Mouse (Mus musculus) adrenal gland, adult 18-20 months (tissue): ENCODE measurements around the gene Mapk8ip1. TPM values are rescaled to one million over a fixed set of nuclear protein-coding genes. Genes with fewer than 3 reads are reported as not detected.

Source experiments
- DNase-seq, 2 experiments: peaks; one replicate each; pipeline ENCODE4 v3.0.0; 2021 to 2022; ENCODE audit warnings: low spot score in 2 of 2
- long read RNA-seq, 2 experiments: library from polyadenylated mRNA; stranded (forward); transcript quantifications; one replicate each; pipeline ENCODE4 v2.0.0; 2021
- total RNA-seq, 2 experiments: library from RNA; stranded (reverse); gene quantifications; 1 replicate in 1 of 2; 2 replicates in 1 of 2; pipeline ENCODE4 v1.2.3; 2021

The Mapk8ip1 gene
- total RNA-seq: 10 to 100 TPM; 29.6 to 32.3 TPM
- long read RNA-seq, experiment 1, transcript Mapk8ip1-201 (12 exons, 2,930 nt): major isoform, 38 of 74 reads
- long read RNA-seq, experiment 1, partial matches to known transcripts: 28 of 74 reads
- long read RNA-seq, experiment 1, other reads (novel, unspliced or antisense): 5 of 74 reads
- long read RNA-seq, experiment 2, transcript Mapk8ip1-202 (12 exons, 3,274 nt): minor isoform, 6 of 105 reads
- long read RNA-seq, experiment 2, transcript Mapk8ip1-201 (12 exons, 2,930 nt): major isoform, 17 of 105 reads
- long read RNA-seq, experiment 2, partial matches to known transcripts: 75 of 105 reads
- long read RNA-seq, experiment 2, other reads (novel, unspliced or antisense): 7 of 105 reads

DNA sequence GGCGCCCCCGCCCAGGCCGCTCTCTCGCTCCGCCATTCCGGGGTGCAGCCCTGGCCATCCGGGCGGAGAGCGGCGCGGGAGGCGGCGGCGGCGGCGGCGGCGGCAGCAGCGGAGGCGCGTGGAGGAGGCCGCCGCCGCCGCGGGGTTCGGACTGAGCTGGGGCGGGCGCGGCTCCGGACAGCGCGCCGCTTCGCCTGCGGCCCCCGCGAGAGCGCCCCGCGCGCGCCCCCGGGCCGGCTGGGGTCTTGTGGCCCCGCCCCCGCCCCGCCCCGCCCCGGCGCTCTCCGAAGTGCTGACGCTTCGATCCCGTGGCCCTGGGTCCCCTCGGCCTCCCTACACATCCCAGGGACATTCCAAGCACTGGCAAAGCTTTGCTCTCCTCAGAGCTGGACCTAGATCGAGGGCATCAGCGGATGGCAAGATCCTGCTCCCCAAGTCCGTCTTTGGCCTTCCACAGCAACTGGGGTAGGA is at the start of gene Mapk8ip1:
Gene Mapk8ip1, minus strand, starts transcription at position 173 of the 471 bp plus-strand sequence.
- no peak for DNase-seq

GRCm38 (mm10) chr2:92447121-92447740 is 46.2 kb upstream of the Mapk8ip1 start:
- no peak for DNase-seq

DNA sequence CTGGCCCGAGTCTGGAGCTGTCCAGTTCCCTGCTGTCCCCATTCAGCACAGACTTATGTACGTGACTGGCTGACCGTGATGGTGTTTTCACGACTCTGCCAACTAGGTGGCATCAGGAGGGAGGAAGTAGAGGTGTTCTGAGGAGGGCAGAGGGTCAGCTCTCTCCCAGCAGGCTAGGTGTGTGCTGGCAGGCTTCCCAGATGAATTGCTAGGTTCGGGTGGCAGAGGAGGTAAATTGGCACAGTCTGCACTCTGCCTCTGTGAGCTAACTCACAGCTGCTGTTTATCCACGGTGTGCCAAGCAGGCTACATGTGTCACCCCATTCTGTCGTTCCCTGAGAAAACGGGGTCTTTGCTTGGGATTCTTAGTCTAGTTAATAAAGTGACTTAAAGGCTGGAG is 45.6 kb upstream of the Mapk8ip1 start:
- no peak for DNase-seq

DNA sequence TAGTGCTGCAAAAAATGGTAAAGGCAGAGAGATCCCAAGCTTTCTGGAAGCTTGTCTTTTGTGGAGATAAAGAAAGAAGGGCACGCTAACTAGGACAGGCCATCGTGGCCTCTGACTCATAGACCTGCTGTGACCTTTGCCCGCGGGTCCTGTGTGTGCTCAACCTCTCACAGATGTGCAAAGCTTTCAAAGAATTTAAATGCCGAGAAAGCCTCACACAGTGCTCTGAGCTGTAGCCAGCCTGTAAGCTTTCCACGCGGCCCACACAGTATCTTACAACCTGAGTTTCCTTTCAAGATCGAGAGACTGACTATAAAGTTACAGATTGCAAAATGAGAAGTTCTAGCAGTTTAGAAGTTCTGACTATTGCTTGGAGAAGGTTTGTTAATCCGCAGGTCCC is 44.8 kb upstream of the Mapk8ip1 start:
- DNase-seq: no peak

GRCm38 (mm10) chr2:92444376-92444775 is 43.3 kb upstream of the Mapk8ip1 start:
- no peak for DNase-seq

DNA sequence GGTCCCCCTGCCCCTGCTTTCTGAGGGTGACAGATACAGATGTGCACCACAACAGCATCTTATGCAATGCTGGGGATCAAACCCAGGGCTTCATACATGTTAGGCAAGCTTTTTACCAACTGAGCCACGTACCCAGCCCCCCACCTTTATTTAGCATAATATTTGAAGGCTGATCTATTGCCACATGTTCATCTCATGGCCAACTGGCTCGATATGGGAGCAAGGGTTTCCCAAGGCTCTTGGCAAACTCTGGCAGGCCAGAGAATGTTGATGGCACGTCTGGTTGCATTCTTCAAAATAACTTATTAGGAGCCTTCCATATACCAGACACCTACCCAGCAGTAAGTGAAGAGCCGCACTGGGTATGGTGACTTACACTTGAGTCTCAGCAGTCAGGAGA is 42.2 kb upstream of the Mapk8ip1 start:
- no peak for DNase-seq

GRCm38 (mm10) chr2:92442419-92443001 is 41.4 kb upstream of the Mapk8ip1 start:
- DNase-seq: no peak

DNA sequence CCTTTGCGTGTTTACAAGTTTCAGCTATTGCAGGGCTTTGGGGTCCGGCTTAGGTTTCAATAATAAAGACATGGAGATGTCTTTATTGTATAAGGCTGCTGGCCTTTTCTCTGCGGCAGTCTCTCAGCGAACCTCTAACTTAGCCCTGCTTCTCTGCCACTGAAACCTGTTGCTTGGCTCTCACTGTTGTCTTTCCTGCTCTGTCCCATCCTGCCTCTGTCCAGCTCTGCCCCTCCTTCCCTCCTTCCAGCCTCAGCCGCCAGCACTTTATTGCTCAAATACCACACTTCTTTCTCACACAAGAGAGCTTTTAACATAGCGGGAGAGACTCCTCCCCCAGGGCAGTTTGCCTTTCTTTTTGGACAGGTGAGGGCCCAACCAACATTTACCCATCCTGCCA is 39.4 kb upstream of the Mapk8ip1 start:
- no peak for DNase-seq

- no peak for DNase-seq
Observed at GRCm38 (mm10) chr2:92438567-92438966, 37.5 kb upstream of the Mapk8ip1 start.

DNA sequence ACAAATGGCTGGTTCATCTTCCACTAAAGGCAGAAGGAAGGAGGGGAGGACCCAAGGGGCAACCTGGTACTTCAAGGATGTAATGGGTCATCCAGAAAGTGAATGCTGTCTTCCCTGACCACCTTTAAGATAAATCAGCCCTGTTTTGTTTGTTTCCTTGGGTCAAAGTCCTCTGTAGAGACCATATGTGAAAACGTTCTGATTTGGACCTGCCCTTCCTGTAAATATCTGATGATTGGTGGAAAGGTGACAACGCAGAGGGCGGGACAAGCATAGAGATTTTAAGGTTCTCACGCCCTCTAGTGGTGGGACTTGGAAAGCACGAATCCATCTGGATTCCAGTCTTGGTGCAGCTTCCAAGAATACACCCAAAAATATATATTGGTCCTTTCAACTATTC is 36.8 kb upstream of the Mapk8ip1 start:
- peak; percentile 77 to 82 for DNase-seq

- no peak for DNase-seq
Observed at GRCm38 (mm10) chr2:92437366-92437765, 36.3 kb upstream of the Mapk8ip1 start.

- DNase-seq: no peak
Observed at GRCm38 (mm10) chr2:92435023-92435422, 34.0 kb upstream of the Mapk8ip1 start.

- DNase-seq: no peak
Observed at GRCm38 (mm10) chr2:92434375-92434745, 33.3 kb upstream of the Mapk8ip1 start.

GRCm38 (mm10) chr2:92433578-92434374 is 32.7 kb upstream of the Mapk8ip1 start, which contains the start of gene Cry2:
Gene Cry2 (minus strand): TSS chr2:92434043.
- peak; percentile 96 for DNase-seq

DNA sequence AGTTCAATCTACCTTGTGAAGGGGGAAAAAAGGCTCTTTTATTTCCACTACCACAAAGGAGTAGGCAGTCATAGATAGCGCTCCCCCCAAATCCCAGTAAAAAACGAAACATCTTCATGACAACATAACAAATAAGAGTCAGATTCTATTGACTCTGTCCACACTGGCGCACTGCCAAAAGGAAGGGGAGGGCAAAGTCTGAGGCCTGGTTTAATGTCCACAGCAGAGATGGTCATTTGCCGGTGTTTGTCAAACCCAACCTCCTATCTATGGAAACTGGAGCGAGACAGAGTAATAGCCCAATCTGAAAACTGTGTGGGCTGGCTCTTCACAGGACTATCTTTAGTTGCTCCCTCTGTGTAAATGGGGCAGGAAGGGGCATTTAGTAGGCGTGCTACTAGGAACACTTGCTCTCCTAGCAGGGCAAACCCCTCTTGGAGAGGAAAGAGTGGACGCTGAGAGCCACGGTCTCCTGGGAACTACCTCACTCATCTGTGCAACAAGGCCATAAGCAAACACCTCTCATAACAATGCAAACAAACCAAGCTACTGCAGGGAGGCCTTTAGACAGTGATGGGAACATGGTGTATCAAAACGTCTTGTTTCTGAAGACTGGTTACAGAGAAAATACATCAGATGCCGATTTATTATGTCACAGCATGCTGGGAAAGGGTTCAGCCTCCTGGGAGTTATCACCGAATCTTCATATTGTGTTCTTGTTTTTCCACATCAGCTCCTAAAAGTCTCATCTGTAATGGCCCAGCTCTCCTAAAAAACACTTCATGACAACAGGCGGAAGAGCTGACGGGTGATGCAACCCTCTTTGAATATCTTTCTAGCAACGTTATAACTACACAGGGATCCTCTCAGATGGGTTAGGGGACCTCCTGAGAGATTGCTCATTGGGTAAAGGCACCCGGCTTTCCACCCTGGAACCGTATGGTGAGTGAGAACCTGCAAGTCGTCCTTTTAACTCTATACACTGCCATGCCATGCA is 31.5 kb upstream of the Mapk8ip1 start:
- DNase-seq: peak; percentile 44 to 57

DNA sequence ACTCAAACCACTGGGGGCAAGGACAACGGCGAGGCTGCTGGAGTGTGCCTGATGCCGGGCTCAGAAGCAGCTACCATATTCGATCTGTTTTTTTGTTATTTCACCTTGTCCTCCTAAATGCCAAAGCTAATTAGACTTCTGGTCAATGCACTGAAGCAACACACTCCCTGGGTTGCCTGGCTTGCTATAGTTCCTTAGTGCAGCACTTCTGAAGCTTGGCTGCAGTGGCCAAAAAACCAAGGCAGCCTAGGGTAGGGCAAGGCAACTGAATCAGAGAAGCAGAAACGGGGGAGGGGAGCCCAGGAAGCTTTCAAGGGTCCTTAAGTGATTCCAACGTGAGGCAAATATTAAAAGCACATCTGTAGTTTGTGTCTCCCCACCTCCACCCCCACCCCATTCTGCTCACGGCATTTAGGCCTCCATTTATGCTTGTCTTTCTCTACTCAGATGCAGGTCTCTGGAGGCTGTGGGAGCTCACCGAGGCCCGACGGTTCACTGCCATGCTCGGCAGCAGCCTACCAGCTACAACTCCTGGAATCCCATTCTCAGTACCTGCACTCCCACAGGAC is 30.6 kb upstream of the Mapk8ip1 start:
- DNase-seq: no peak

DNA sequence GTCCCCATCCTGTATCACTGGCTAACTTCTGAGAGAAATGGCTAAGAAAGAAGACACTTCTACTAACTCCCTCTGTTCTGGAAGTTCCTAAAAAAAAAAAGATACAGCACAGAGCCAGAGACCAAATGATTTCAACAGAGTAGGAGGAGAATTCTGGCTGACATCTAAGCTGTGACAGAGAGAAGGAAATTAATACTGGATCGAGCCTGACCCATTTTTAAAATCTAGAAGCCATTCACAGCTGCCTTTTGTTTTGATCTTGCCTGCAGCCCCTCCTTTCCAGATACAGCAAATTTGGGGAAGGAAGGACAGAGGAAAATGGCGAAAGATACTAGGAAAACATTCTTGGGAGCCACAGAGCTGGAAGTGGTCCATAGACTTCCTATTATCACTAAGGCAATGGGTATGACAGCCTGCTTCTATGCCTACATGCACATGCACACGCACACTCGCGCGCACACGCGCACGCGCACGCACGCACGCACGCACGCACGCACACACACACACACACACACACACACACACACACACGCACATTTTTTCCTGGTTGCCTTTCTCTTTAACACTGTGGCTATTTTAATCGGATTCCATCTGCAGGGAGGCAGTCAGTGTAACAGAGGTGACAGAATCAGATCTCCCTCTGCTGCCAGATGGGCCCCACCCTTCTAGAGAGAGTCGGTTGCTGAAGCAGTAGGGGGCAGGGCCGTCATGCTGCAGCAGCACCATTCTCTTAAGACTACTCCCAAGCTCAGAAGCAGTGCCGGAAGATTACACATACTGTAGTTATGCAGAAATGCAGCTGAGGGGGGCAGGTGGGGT is 29.9 kb upstream of the Mapk8ip1 start:
- no peak for DNase-seq

DNA sequence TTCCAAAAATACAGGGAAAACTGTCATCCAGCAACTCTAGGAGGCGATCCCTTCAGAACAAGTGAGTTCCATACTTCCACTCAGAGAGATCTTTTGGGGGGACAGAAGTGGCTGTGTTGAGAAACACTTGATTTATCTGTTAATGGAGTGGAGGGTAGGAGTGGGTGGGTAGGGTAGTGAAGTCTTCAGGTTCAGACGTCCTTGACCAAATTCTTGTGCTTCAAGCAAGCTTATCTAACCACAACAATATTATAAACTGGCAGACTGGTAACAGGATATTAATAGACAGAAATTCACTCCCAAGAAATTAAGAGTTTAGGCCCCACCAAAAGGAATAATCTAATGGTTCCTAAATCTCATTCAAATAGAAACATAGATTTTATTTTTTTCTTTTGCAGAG is 29.0 kb upstream of the Mapk8ip1 start:
- DNase-seq: no peak

- DNase-seq: peak; percentile 59 to 65
Observed at GRCm38 (mm10) chr2:92427882-92428281, 26.8 kb upstream of the Mapk8ip1 start.
